Mouse (Mus musculus) lung, postnatal 0 days (tissue): ENCODE data around the gene Eaf1. TPM values are rescaled to one million over a fixed set of nuclear protein-coding genes. Genes with fewer than 3 reads are reported as not detected.
A peak's percentile ranks its signal among the peaks of the same experiment; 100 is the strongest.

Experiments
- ATAC-seq: fragments of 200-750 bp; cut with Nextera tagmentation; 2 replicates; pipeline ENCODE4 v1.8.0; 2017; ENCODE audit warnings: moderate library complexity
- DNase-seq: peaks from one replicate; pipeline ENCODE4 v3.0.0-alpha.2; 2016; ENCODE audit warnings: low spot score
- H3K27ac ChIP-seq: fragments of 300-500 bp; sonication (generic); 2 replicates; pipeline ENCODE4 v1.5.1; 2014; ENCODE audit warnings: antibody characterized with exemption, mild to moderate bottlenecking, low read length, mixed read lengths
- H3K27me3 ChIP-seq: fragments of 300-500 bp; sonication (generic); replicated peaks from 2 replicates; pipeline ENCODE4 v1.6.1; 2014; ENCODE audit warnings: low read length, mixed read lengths; ENCODE audit not compliant: insufficient read depth
- H3K36me3 ChIP-seq: fragments of 300-500 bp; sonication (generic); 2 replicates; pipeline ENCODE4 v1.6.1; 2014; ENCODE audit warnings: low read length, mixed read lengths; ENCODE audit not compliant: insufficient read depth
- H3K4me1 ChIP-seq: fragments of 300-500 bp; sonication (generic); 2 replicates; pipeline ENCODE4 v1.6.1; 2014; ENCODE audit warnings: antibody characterized with exemption, low read depth, low read length, mixed read lengths; ENCODE audit not compliant: insufficient read depth
- H3K4me2 ChIP-seq: fragments of 300-500 bp; sonication (generic); replicated peaks from 2 replicates; pipeline ENCODE4 v1.6.1; 2014; ENCODE audit warnings: low read depth, mild to moderate bottlenecking, low read length, moderate library complexity, mixed read lengths
- H3K4me3 ChIP-seq: fragments of 300-500 bp; sonication (generic); 2 replicates; pipeline ENCODE4 v1.5.1; 2014; ENCODE audit warnings: low read depth, low read length
- H3K9ac ChIP-seq: fragments of 300-500 bp; sonication (generic); replicated peaks from 2 replicates; pipeline ENCODE4 v1.6.1; 2014; ENCODE audit warnings: low read depth, mild to moderate bottlenecking
- H3K9me3 ChIP-seq: fragments of 300-500 bp; sonication (generic); 2 replicates; pipeline ENCODE4 v1.6.1; 2016; ENCODE audit warnings: low read length, mixed read lengths
- CTCF ChIP-seq: IDR thresholded peaks from 2 replicates; pipeline ENCODE4 v1.5.1; 2016; ENCODE audit warnings: antibody characterized with exemption, mild to moderate bottlenecking
- EP300 ChIP-seq: IDR thresholded peaks from 2 replicates; pipeline ENCODE4 v1.6.1; 2016; ENCODE audit warnings: antibody characterized with exemption, mild to moderate bottlenecking, control low read depth
- WGBS: fragments of 180-500 bp; shearing (Covaris S2); extraction: QIAGEN DNeasy Blood & Tissue Kit; methylation state at CpG from one replicate; pipeline ENCODE4 v1.1.7; 2014; 5-methylcytosine and 5-hydroxymethylcytosine counted together
- polyA plus RNA-seq: library from polyadenylated mRNA; unstranded; fragments of >200 nt; fragmentation: Nextera tagmentation; extraction: Ambion mirVana; gene quantifications from 2 replicates; pipeline ENCODE4 v1.2.1, GENCODE M21; 2015

Gene Eaf1
- polyA plus RNA-seq, 1 experiment from 2014 or later = 10.0 TPM

DNA sequence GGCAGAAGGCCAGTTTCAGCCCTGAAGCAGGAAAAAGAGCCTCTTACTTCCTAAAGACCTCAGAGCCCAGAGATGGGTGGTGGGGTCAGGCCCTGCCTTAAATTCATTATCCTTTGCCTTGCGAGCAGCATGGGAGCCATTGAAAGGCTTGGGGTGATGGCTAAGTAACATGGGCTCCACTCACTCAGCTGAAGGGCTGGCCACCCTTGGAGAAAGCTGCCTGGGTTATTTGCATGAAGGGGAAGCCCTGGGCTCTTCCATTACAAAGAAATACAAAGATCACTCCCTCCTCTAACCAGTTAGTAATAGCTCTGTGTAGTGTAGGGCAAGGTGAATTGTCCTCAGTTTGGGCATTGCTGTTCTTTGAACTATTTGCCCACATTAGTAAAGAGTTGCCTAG is 5.3 kb downstream of the Eaf1 start:
- H3K36me3 ChIP-seq = peaks cover 19% of the 10 kb centered on the region
- H3K9me3 ChIP-seq = no peaks in the 10 kb centered on the region
- no peak for ATAC-seq
- no peak overlapping the region for H3K4me2 ChIP-seq
- H3K4me1 ChIP-seq = peaks cover 11% of the 10 kb centered on the region; the same call in 1 of the 2 replicates
- DNase-seq = no peak
- H3K9ac ChIP-seq = no peak overlapping the region
- H3K27me3 ChIP-seq = no peaks in the 10 kb centered on the region
- H3K4me3 ChIP-seq = no peak overlapping the region
- WGBS = 86% methylated on average over 1 of the region's 1 CpGs
- TF ChIP-seq EP300 = no peak
- no peak for TF ChIP-seq CTCF
- H3K27ac ChIP-seq = no peak overlapping the region

- no peak overlapping the region for H3K9ac ChIP-seq
- TF ChIP-seq CTCF (no peak), EP300 (no peak)
- ATAC-seq (no peak), DNase-seq (no peak)
- no peak overlapping the region for H3K4me3 ChIP-seq
- peaks cover 53% of the 10 kb centered on the region for H3K36me3 ChIP-seq
- H3K27me3 ChIP-seq = no peaks in the 10 kb centered on the region
- no peaks in the 10 kb centered on the region for H3K4me1 ChIP-seq
- WGBS = 90% methylated on average over 13 of the region's 13 CpGs
- no peaks in the 10 kb centered on the region for H3K9me3 ChIP-seq
- no peak overlapping the region for H3K4me2 ChIP-seq
- no peak overlapping the region for H3K27ac ChIP-seq
Observed at GRCm38 (mm10) chr14:31503406-31503805, 9.2 kb downstream of the Eaf1 start.

GRCm38 (mm10) chr14:31506456-31506855 is 12.3 kb downstream of the Eaf1 start:
- Histone ChIP-seq H3K4me2 (no peak overlapping the region), H3K4me3 (no peak overlapping the region), H3K27me3 (no peaks in the 10 kb centered on the region), H3K4me1 (no peaks in the 10 kb centered on the region), H3K27ac (no peak overlapping the region), H3K36me3 (peaks cover 50% of the 10 kb centered on the region), H3K9me3 (no peaks in the 10 kb centered on the region), H3K9ac (no peak overlapping the region)
- ATAC-seq = no peak
- DNase-seq = no peak
- no peak for TF ChIP-seq CTCF
- no peak for TF ChIP-seq EP300
- 87% methylated on average over 6 of the region's 6 CpGs for WGBS

GRCm38 (mm10) chr14:31509911-31510310 is 15.7 kb downstream of the Eaf1 start:
- H3K4me3 ChIP-seq = no peak overlapping the region
- no peaks in the 10 kb centered on the region for H3K9me3 ChIP-seq
- H3K4me1 ChIP-seq = no peaks in the 10 kb centered on the region
- ATAC-seq (no peak), DNase-seq (peak; percentile 41)
- no peak overlapping the region for H3K9ac ChIP-seq
- 97% methylated on average over 2 of the region's 2 CpGs for WGBS
- no peak for TF ChIP-seq EP300
- no peak for TF ChIP-seq CTCF
- H3K36me3 ChIP-seq = peaks cover 39% of the 10 kb centered on the region
- no peak overlapping the region for H3K4me2 ChIP-seq
- H3K27ac ChIP-seq = no peak overlapping the region
- no peaks in the 10 kb centered on the region for H3K27me3 ChIP-seq

DNA sequence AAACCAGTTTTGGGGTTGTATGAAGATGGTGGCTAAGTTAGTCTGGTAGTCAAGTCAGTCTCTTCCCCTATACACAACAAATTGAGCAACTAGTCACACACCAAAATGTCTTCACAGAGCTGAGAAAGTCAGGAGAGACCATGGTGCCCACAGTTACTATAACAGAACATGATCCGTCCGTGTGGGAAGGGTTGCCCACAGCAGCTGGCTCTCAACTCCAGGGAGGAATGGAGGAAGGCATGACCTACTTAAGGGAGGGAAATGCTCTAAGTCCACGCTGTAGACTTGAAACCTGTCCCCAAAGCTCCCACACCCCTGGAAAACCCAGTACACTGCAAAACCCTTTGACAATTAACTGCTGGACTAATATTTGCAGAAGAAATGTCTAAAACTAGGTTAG is 16.1 kb downstream of the Eaf1 start:
- TF ChIP-seq EP300 = no peak
- TF ChIP-seq CTCF = no peak
- H3K27ac ChIP-seq = no peak overlapping the region
- H3K4me2 ChIP-seq = no peak overlapping the region
- ATAC-seq (no peak), DNase-seq (no peak)
- peaks cover 35% of the 10 kb centered on the region for H3K36me3 ChIP-seq
- H3K4me3 ChIP-seq = no peak overlapping the region
- H3K27me3 ChIP-seq = no peaks in the 10 kb centered on the region
- no peak overlapping the region for H3K9ac ChIP-seq
- WGBS = 78% methylated on average over 3 of the region's 3 CpGs
- H3K9me3 ChIP-seq = no peaks in the 10 kb centered on the region
- no peaks in the 10 kb centered on the region for H3K4me1 ChIP-seq

DNA sequence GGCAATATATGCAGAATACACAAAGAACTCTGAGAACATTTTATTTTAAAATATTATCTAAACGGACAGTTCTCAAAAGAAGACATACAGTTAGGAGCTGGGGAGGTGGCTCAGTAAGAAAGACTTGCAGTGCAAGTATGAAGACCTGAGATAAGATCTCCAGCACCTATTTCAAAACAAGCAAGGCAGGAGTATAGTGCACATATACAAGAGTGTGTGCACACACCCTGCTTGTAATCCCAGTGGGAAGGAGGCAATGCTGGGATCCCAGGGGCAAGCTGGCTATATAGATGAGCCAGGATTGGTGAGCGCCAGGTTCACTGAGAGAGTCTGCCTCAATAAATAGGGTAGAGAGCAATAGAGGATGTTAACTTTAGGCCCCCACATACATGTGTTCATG is 21.7 kb downstream of the Eaf1 start:
- WGBS = 93% methylated on average over 2 of the region's 2 CpGs
- DNase-seq (no peak), ATAC-seq (no peak)
- Histone ChIP-seq H3K27me3 (no peaks in the 10 kb centered on the region), H3K4me3 (no peak overlapping the region), H3K4me2 (no peak overlapping the region), H3K4me1 (no peaks in the 10 kb centered on the region; the same call in 1 of the 2 replicates), H3K9ac (no peak overlapping the region), H3K9me3 (no peaks in the 10 kb centered on the region), H3K36me3 (no peaks in the 10 kb centered on the region), H3K27ac (no peak overlapping the region)
- TF ChIP-seq EP300 (no peak), CTCF (no peak)

DNA sequence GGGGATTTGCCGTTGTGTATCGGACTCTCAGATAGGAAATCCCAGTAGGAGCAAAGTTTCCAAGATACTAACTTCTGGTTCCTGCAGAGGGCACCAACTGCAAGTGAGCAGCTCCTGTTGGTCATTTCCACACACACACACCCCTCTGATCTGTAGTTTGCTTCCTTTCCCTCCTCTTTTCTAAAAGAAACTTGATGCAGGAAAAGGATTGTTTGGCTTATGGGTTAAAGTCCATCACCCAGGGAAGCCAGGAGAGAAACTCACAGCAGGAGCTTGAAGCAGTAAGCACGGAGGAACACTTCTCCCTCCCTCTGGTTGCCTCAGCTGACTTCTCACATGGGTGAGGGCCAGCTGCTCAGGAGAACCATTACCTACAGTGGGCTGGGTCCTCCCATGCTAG is 25.0 kb downstream of the Eaf1 start:
- Histone ChIP-seq H3K9ac (no peak overlapping the region), H3K27ac (no peak overlapping the region), H3K4me3 (no peak overlapping the region), H3K9me3 (no peaks in the 10 kb centered on the region), H3K4me2 (no peak overlapping the region), H3K4me1 (no peaks in the 10 kb centered on the region; the same call in 1 of the 2 replicates), H3K36me3 (no peaks in the 10 kb centered on the region), H3K27me3 (no peaks in the 10 kb centered on the region)
- 14% methylated on average over 3 of the region's 3 CpGs for WGBS
- ATAC-seq = peak; percentile 62
- no peak for TF ChIP-seq EP300
- TF ChIP-seq CTCF = peak; percentile 77
- peak; percentile 80 for DNase-seq
